Mouse (Mus musculus) cerebellum, adult 2 months (tissue): ENCODE data around the gene Eloa. TPM values are rescaled to one million over a fixed set of nuclear protein-coding genes. Genes with fewer than 3 reads are reported as not detected.

Experiments used
- DNase-seq, 2 experiments: peaks; one replicate each; pipeline ENCODE4 v3.0.0; 2021
- H3K27ac ChIP-seq: fragments of 200-500 bp; 2 replicates; pipeline ENCODE4 v1.5.1; 2012; ENCODE audit warnings: low read length, control low read depth, inconsistent platforms; ENCODE audit not compliant: insufficient read depth
- H3K27me3 ChIP-seq: fragments of 200-500 bp; 2 replicates; pipeline ENCODE4 v1.6.1; 2012; ENCODE audit warnings: inconsistent platforms, mild to moderate bottlenecking, low read length, moderate library complexity; ENCODE audit not compliant: control insufficient read depth, insufficient read depth
- H3K4me1 ChIP-seq: fragments of 200-500 bp; 2 replicates; pipeline ENCODE4 v1.6.1; 2011; ENCODE audit warnings: low read length; ENCODE audit not compliant: control insufficient read depth, insufficient read depth
- H3K4me3 ChIP-seq: fragments of 200-500 bp; replicated peaks from 2 replicates; pipeline ENCODE3; 2011; ENCODE audit warnings: mild to moderate bottlenecking, low read depth, low read length, control low read depth; ENCODE audit not compliant: insufficient read depth
- CTCF ChIP-seq: fragments of 200-500 bp; IDR thresholded peaks from 2 replicates; pipeline ENCODE4 v1.5.1; 2011; ENCODE audit warnings: low read depth, mild to moderate bottlenecking, control low read depth, low read length, moderate library complexity, borderline replicate concordance; ENCODE audit not compliant: insufficient read depth
- POLR2A ChIP-seq: fragments of 200-500 bp; IDR thresholded peaks from 2 replicates; pipeline ENCODE4 v1.6.1; 2011; ENCODE audit warnings: low read length, control low read depth, borderline replicate concordance; ENCODE audit not compliant: insufficient read depth
- WGBS: fragments of 180-500 bp; shearing (Covaris S2); methylation state at CpG from one replicate; pipeline ENCODE4 v1.1.7; 2018; 5-methylcytosine and 5-hydroxymethylcytosine counted together
- polyA plus RNA-seq: library from polyadenylated mRNA; depleted of rRNA; stranded (reverse); fragments of >200 nt; gene quantifications from 2 replicates; pipeline ENCODE4 v1.2.3, GENCODE M21; 2012

Eloa gene
- polyA plus RNA-seq, 1 experiment = 18.3 TPM

GRCm38 (mm10) chr4:136046888-136047287, 25.3 kb upstream of the Eloa start:
- 74% methylated on average over 6 of the region's 6 CpGs for WGBS
- no peak for TF ChIP-seq CTCF
- no peak for TF ChIP-seq POLR2A
- no peak for DNase-seq
- Histone ChIP-seq H3K4me3 (no peak overlapping the region), H3K27me3 (no peaks in the 10 kb centered on the region; the same call in 1 of the 2 replicates), H3K27ac (no peak overlapping the region), H3K4me1 (peaks cover 5% of the 10 kb centered on the region)

GRCm38 (mm10) chr4:136045091-136045490, 23.5 kb upstream of the Eloa start:
- 85% methylated on average over 5 of the region's 5 CpGs for WGBS
- Histone ChIP-seq H3K4me3 (no peak overlapping the region), H3K27me3 (no peaks in the 10 kb centered on the region), H3K4me1 (no peaks in the 10 kb centered on the region; the same call in 1 of the 2 replicates), H3K27ac (no peak overlapping the region)
- no peak for TF ChIP-seq CTCF
- no peak for TF ChIP-seq POLR2A
- no peak for DNase-seq

- Histone ChIP-seq H3K27me3 (no peaks in the 10 kb centered on the region), H3K4me1 (no peaks in the 10 kb centered on the region; the same call in 1 of the 2 replicates), H3K4me3 (no peak overlapping the region), H3K27ac (no peak overlapping the region)
- WGBS = 89% methylated on average over 6 of the region's 6 CpGs
- no peak for DNase-seq
- no peak for TF ChIP-seq POLR2A
- TF ChIP-seq CTCF = no peak
Measured at GRCm38 (mm10) chr4:136043784-136044400, 22.3 kb upstream of the Eloa start.

GRCm38 (mm10) chr4:136035078-136035477, 13.5 kb upstream of the Eloa start:
- WGBS = 76% methylated on average over 4 of the region's 4 CpGs
- no peak for DNase-seq
- Histone ChIP-seq H3K27me3 (no peaks in the 10 kb centered on the region), H3K4me3 (no peak overlapping the region), H3K4me1 (no peaks in the 10 kb centered on the region), H3K27ac (no peak overlapping the region)
- TF ChIP-seq POLR2A (no peak), CTCF (no peak)

GRCm38 (mm10) chr4:136033231-136033630, 11.7 kb upstream of the Eloa start:
- Histone ChIP-seq H3K27me3 (no peaks in the 10 kb centered on the region), H3K4me1 (no peaks in the 10 kb centered on the region), H3K4me3 (no peak overlapping the region), H3K27ac (no peak overlapping the region)
- DNase-seq = no peak
- 61% methylated on average over 1 of the region's 1 CpGs for WGBS
- TF ChIP-seq CTCF (no peak), POLR2A (no peak)

GRCm38 (mm10) chr4:136030968-136031909, 9.7 kb upstream of the Eloa start:
- H3K4me3 ChIP-seq = no peak overlapping the region
- DNase-seq = no peak
- H3K27ac ChIP-seq = no peak overlapping the region
- H3K27me3 ChIP-seq = no peaks in the 10 kb centered on the region
- no peak for TF ChIP-seq CTCF
- no peak for TF ChIP-seq POLR2A
- 17% methylated on average over 8 of the region's 8 CpGs for WGBS
- no peaks in the 10 kb centered on the region for H3K4me1 ChIP-seq

GRCm38 (mm10) chr4:136028689-136029088, 7.1 kb upstream of the Eloa start:
- no peak for TF ChIP-seq POLR2A
- TF ChIP-seq CTCF = no peak
- DNase-seq = no peak
- H3K4me3 ChIP-seq = no peak overlapping the region
- no peak overlapping the region for H3K27ac ChIP-seq
- H3K4me1 ChIP-seq = no peaks in the 10 kb centered on the region
- WGBS = 87% methylated on average over 5 of the region's 5 CpGs
- no peaks in the 10 kb centered on the region for H3K27me3 ChIP-seq
